Mouse (Mus musculus) olfactory bulb, adult 2 months (tissue): ENCODE measurements around the gene Xylt1. TPM values are rescaled to one million over a fixed set of nuclear protein-coding genes. Genes with fewer than 3 reads are reported as not detected.

Source experiments
- H3K27ac ChIP-seq: fragments of 200-500 bp; 2 replicates; pipeline ENCODE4 v1.5.1; 2012; ENCODE audit warnings: low read depth, low read length; ENCODE audit not compliant: insufficient read depth
- H3K4me1 ChIP-seq: fragments of 200-500 bp; 2 replicates; pipeline ENCODE4 v1.6.1; 2012; ENCODE audit warnings: low read length; ENCODE audit not compliant: control insufficient read depth, insufficient read depth
- H3K4me3 ChIP-seq: fragments of 200-500 bp; 2 replicates; pipeline ENCODE4 v1.5.1; 2012; ENCODE audit warnings: mild to moderate bottlenecking, low read depth, low read length, moderate library complexity; ENCODE audit not compliant: insufficient read depth
- CTCF ChIP-seq: fragments of 200-500 bp; IDR thresholded peaks from 2 replicates; pipeline ENCODE4 v1.5.1; 2012; ENCODE audit warnings: low read depth, mild to moderate bottlenecking, low read length, moderate library complexity; ENCODE audit not compliant: insufficient read depth
- POLR2A ChIP-seq: fragments of 200-500 bp; IDR thresholded peaks from 2 replicates; pipeline ENCODE4 v1.6.1; 2012; ENCODE audit warnings: mild to moderate bottlenecking, low read depth, low read length, moderate library complexity; ENCODE audit not compliant: insufficient read depth
- WGBS: fragments of 180-500 bp; shearing (Covaris S2); methylation state at CpG from one replicate; pipeline ENCODE4 v1.1.7; 2018; 5-methylcytosine and 5-hydroxymethylcytosine counted together
- polyA plus RNA-seq: library from polyadenylated mRNA; stranded (reverse); fragments of >200 nt; gene quantifications from 2 replicates; pipeline ENCODE4 v1.2.4, GENCODE M21; 2012; ENCODE audit warnings: low replicate concordance; ENCODE audit not compliant: missing spikeins, insufficient read depth, insufficient read length

Xylt1 gene
- polyA plus RNA-seq, 1 experiment = not detected

- Histone ChIP-seq H3K4me1 (no peaks in the 10 kb centered on the region), H3K4me3 (no peak overlapping the region), H3K27ac (no peak overlapping the region)
- WGBS = 84% methylated on average over 2 of the region's 2 CpGs
- TF ChIP-seq CTCF (no peak), POLR2A (no peak)
These were observed 242.0 kb downstream of the Xylt1 start for GRCm38 (mm10) chr7:117622769-117623168.

GRCm38 (mm10) chr7:117628791-117629190 lies 248.0 kb downstream of the Xylt1 start:
- TF ChIP-seq POLR2A (no peak), CTCF (no peak)
- no peak overlapping the region for H3K27ac ChIP-seq
- H3K4me3 ChIP-seq = no peak overlapping the region
- 91% methylated on average over 3 of the region's 3 CpGs for WGBS
- no peaks in the 10 kb centered on the region for H3K4me1 ChIP-seq

- Histone ChIP-seq H3K4me1 (no peaks in the 10 kb centered on the region), H3K27ac (no peak overlapping the region), H3K4me3 (no peak overlapping the region)
- TF ChIP-seq CTCF (no peak), POLR2A (no peak)
- 76% methylated on average over 5 of the region's 5 CpGs for WGBS
These were observed 249.9 kb downstream of the Xylt1 start for GRCm38 (mm10) chr7:117630657-117631056.

GRCm38 (mm10) chr7:117635584-117635983 lies 254.8 kb downstream of the Xylt1 start:
- Histone ChIP-seq H3K4me1 (no peaks in the 10 kb centered on the region), H3K4me3 (no peak overlapping the region), H3K27ac (no peak overlapping the region)
- 85% methylated on average over 4 of the region's 4 CpGs for WGBS
- TF ChIP-seq CTCF (no peak), POLR2A (no peak)

GRCm38 (mm10) chr7:117636713-117637112 lies 255.9 kb downstream of the Xylt1 start:
- WGBS = 91% methylated on average over 3 of the region's 3 CpGs
- H3K27ac ChIP-seq = no peak overlapping the region
- H3K4me3 ChIP-seq = no peak overlapping the region
- no peak for TF ChIP-seq CTCF
- no peaks in the 10 kb centered on the region for H3K4me1 ChIP-seq

- H3K4me3 ChIP-seq = no peak overlapping the region
- no peaks in the 10 kb centered on the region for H3K4me1 ChIP-seq
- TF ChIP-seq POLR2A = no peak
- no peak for TF ChIP-seq CTCF
- H3K27ac ChIP-seq = no peak overlapping the region
- WGBS = 100% methylated on average over 2 of the region's 2 CpGs
These were observed 257.2 kb downstream of the Xylt1 start for GRCm38 (mm10) chr7:117637997-117638396.

GRCm38 (mm10) chr7:117652637-117653036 lies 271.9 kb downstream of the Xylt1 start:
- TF ChIP-seq POLR2A (no peak), CTCF (no peak)
- peaks cover 7% of the 10 kb centered on the region for H3K4me1 ChIP-seq
- WGBS = 68% methylated on average over 1 of the region's 1 CpGs
- no peak overlapping the region for H3K4me3 ChIP-seq
- H3K27ac ChIP-seq = no peak overlapping the region

- no peak for TF ChIP-seq CTCF
- no peak for TF ChIP-seq POLR2A
- H3K27ac ChIP-seq = no peak overlapping the region
- no peaks in the 10 kb centered on the region for H3K4me1 ChIP-seq
- WGBS = 98% methylated on average over 5 of the region's 5 CpGs
- H3K4me3 ChIP-seq = no peak overlapping the region
These were observed 275.0 kb downstream of the Xylt1 start for GRCm38 (mm10) chr7:117655732-117656131.

GRCm38 (mm10) chr7:117658180-117658579 lies 277.4 kb downstream of the Xylt1 start:
- TF ChIP-seq POLR2A (no peak), CTCF (no peak)
- no peak overlapping the region for H3K27ac ChIP-seq
- no peak overlapping the region for H3K4me3 ChIP-seq
- H3K4me1 ChIP-seq = no peaks in the 10 kb centered on the region
- 79% methylated on average over 4 of the region's 4 CpGs for whole genome bisulfite sequencing

GRCm38 (mm10) chr7:117658739-117659138 lies 278.0 kb downstream of the Xylt1 start:
- 93% methylated on average over 4 of the region's 4 CpGs for WGBS
- TF ChIP-seq CTCF (no peak), POLR2A (no peak)
- Histone ChIP-seq H3K4me3 (no peak overlapping the region), H3K4me1 (no peaks in the 10 kb centered on the region), H3K27ac (peak overlapping the region; percentile 14; the same call in 1 of the 2 replicates)
